Mouse (Mus musculus) heart, embryonic 11.5 days (tissue): ENCODE results near the gene Pparg. TPM values are rescaled to one million over a fixed set of nuclear protein-coding genes. Genes with fewer than 3 reads are reported as not detected.

Experiments
- ATAC-seq: fragments of 200-750 bp; cut with Nextera tagmentation; replicated peaks from 2 replicates; pipeline ENCODE4 v1.8.0; 2017; ENCODE audit warnings: moderate library complexity; ENCODE audit not compliant: insufficient number of reproducible peaks, low FRiP score, low TSS enrichment
- H3K27ac ChIP-seq: fragments of 300-500 bp; sonication (generic); 2 replicates; pipeline ENCODE4 v1.5.1; 2014; ENCODE audit warnings: mild to moderate bottlenecking, low read depth, low read length
- H3K27me3 ChIP-seq: fragments of 300-500 bp; sonication (generic); 2 replicates; pipeline ENCODE4 v1.6.1; 2014; ENCODE audit warnings: mild to moderate bottlenecking, low read length, mixed read lengths; ENCODE audit not compliant: control insufficient read depth, insufficient read depth
- H3K36me3 ChIP-seq: fragments of 300-500 bp; sonication (generic); 2 replicates; pipeline ENCODE4 v1.6.1; 2014; ENCODE audit warnings: mild to moderate bottlenecking, low read length, moderate library complexity, mixed read lengths; ENCODE audit not compliant: control insufficient read depth, insufficient read depth
- H3K4me1 ChIP-seq: fragments of 300-500 bp; sonication (generic); 2 replicates; pipeline ENCODE4 v1.6.1; 2014; ENCODE audit warnings: low read length; ENCODE audit not compliant: control insufficient read depth, insufficient read depth
- H3K4me2 ChIP-seq: fragments of 300-500 bp; sonication (generic); 2 replicates; pipeline ENCODE4 v1.6.1; 2014; ENCODE audit warnings: mild to moderate bottlenecking, moderate library complexity
- H3K4me3 ChIP-seq: fragments of 300-500 bp; sonication (generic); 2 replicates; pipeline ENCODE4 v1.5.1; 2014; ENCODE audit warnings: low read depth, low read length
- H3K9ac ChIP-seq: fragments of 300-500 bp; sonication (generic); 2 replicates; pipeline ENCODE4 v1.6.1; 2014; ENCODE audit warnings: mild to moderate bottlenecking, low read depth, low read length, moderate library complexity
- H3K9me3 ChIP-seq: fragments of 300-500 bp; sonication (generic); replicated peaks from 2 replicates; pipeline ENCODE4 v1.6.1; 2016; ENCODE audit warnings: low read length; ENCODE audit not compliant: control insufficient read depth
- WGBS: fragments of 180-500 bp; shearing (Covaris S2); extraction: QIAGEN DNeasy Blood & Tissue Kit; methylation state at CpG from one replicate; pipeline ENCODE4 v1.1.7; 2014; ENCODE audit not compliant: insufficient replicate concordance; 5-methylcytosine and 5-hydroxymethylcytosine counted together
- polyA plus RNA-seq: library from polyadenylated mRNA; unstranded; fragments of >200 nt; fragmentation: Nextera tagmentation; extraction: Ambion mirVana; gene quantifications from 2 replicates; pipeline ENCODE4 v1.2.1, GENCODE M21; 2014

Pparg gene
- polyA plus RNA-seq, 1 experiment from 2014 or later: 1.3 TPM

DNA sequence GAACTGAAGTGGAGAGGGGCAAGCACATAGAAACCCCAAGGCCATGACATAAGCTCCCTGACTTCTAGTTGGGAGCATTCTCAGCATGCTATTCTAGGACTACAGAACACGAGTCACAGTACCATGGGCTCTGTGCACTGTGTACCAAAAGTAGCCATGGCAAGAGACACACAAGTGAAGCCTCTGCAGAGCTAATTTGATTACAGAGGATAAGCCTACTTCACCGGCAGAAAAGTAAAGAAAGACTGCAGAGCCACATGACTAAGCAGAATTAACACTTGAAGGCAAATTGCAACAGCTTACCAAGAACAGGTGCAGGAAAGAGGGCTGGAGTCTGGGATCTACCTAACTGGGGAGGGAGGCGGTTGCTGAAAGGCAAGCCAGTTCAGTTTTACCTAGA is 103.9 kb downstream of the Pparg start:
- Histone ChIP-seq H3K4me2 (no peak overlapping the region), H3K9me3 (no peaks in the 10 kb centered on the region), H3K4me1 (no peaks in the 10 kb centered on the region), H3K27me3 (no peaks in the 10 kb centered on the region), H3K4me3 (no peak overlapping the region), H3K27ac (no peak overlapping the region), H3K9ac (no peak overlapping the region), H3K36me3 (no peaks in the 10 kb centered on the region)
- ATAC-seq: no peak
- 42% methylated on average over 3 of the region's 3 CpGs for WGBS

DNA sequence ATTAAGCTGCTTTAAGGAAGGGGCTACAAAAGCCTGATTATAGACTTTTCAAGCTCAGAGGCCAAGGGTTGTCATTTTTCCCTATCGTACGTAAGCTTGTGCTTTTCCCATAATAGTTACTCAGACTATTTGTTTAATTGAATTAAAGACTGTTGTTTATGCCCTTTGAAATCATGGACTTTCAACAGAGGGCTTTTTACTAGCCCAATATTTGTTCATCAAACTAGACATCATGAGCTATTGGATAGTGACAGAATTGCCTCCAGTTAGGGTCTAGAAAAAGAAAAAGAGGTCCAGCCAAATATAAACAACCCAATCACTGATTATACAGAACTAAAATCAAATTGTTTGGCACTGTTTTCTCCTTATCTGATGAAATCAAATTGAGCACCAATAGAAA is 104.7 kb downstream of the Pparg start:
- no peak for ATAC-seq
- WGBS: 85% methylated on average over 2 of the region's 2 CpGs
- no peak overlapping the region for H3K27ac ChIP-seq
- H3K4me3 ChIP-seq: no peak overlapping the region
- H3K36me3 ChIP-seq: no peaks in the 10 kb centered on the region
- no peak overlapping the region for H3K9ac ChIP-seq
- H3K4me1 ChIP-seq: no peaks in the 10 kb centered on the region
- no peaks in the 10 kb centered on the region for H3K9me3 ChIP-seq
- no peak overlapping the region for H3K4me2 ChIP-seq
- no peaks in the 10 kb centered on the region for H3K27me3 ChIP-seq

DNA sequence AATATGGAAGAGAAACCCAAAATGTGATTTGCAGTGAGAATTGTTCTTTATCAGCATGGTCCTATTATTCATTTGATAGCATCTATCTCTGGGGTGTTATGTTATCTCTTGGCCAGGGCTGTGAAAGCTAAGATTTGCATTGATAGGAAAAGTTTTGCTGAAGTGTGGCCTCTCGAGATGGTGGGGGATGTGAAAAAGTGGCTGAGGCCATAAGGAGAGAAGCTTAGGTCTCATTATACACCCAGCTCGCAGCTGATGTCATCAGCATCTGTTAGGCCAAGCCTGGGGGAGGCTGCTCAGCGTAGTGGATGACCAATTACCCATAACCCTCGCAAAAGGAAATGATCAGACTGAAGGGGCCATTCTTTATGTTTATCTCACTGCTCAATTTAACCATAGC is 105.1 kb downstream of the Pparg start:
- Histone ChIP-seq H3K36me3 (no peaks in the 10 kb centered on the region), H3K4me1 (no peaks in the 10 kb centered on the region), H3K27me3 (no peaks in the 10 kb centered on the region), H3K9ac (no peak overlapping the region), H3K4me3 (no peak overlapping the region), H3K27ac (no peak overlapping the region), H3K9me3 (no peaks in the 10 kb centered on the region), H3K4me2 (no peak overlapping the region)
- 34% methylated on average over 4 of the region's 4 CpGs for WGBS
- ATAC-seq: no peak

DNA sequence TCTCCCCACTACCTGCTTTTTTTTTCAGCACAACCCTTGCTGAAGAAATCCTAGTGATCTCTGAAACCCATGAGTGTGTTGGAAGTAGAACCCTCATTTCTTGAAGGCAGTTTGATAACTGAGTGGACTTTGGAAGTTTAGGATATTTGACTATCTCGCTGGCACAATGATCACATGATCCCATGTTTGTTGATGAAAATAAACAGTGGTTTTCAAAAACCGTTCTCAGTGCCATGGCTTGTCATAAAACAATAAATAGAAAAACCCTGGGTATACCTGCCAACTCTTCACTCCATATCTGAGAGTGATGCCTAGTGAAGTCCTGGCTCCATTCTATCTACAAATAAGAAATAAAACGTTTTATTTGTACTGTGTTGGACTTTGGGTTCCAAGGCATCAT is 105.8 kb downstream of the Pparg start:
- Histone ChIP-seq H3K9ac (no peak overlapping the region), H3K4me2 (no peak overlapping the region), H3K27ac (no peak overlapping the region), H3K27me3 (no peaks in the 10 kb centered on the region), H3K36me3 (no peaks in the 10 kb centered on the region), H3K9me3 (no peaks in the 10 kb centered on the region), H3K4me1 (no peaks in the 10 kb centered on the region), H3K4me3 (no peak overlapping the region)
- WGBS: 51% methylated on average over 3 of the region's 3 CpGs
- no peak for ATAC-seq

DNA sequence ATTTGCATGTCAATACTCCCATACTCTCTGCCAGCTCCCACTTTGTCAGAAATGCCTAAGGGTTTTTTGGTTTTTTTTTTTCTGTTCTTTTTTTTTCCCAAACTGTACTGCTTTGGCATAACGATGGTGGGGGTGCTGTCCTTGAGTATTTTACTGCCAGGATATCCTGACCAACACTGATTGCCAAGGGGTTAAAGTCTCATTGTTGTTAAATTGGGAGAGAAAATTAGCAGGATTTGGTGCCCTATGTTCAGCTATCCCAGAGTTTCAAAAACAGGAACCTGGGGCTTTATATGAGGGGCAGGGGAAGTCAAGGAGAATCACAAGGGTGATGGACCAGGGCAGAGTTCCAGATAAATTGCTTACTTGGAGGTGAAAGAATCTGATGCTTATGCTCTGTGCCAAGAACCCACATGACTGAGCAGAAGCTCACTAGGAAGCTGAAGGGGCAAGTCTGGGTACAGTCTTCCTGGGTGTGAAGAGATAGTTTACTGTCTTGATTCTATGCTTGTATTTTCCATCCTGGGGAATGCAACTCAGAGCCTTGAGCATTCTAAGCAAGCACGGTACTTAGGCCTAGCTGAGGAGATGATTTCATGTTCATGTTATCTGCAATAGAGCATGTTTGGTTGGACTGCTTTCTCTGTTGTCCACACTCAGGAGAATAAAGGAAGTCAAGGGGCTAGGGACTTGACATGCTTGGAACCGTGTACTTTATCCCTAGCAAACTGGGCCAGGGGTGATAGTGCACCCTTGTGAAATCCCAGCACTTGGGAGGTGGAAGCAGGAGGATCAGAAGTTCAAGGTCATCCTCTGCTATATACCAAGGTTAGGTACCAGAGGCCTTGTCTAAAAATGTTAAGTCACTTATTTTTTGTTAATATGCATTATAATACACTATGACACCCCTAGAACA is 109.2 kb downstream of the Pparg start:
- Histone ChIP-seq H3K4me3 (no peak overlapping the region), H3K9ac (no peak overlapping the region), H3K36me3 (no peaks in the 10 kb centered on the region), H3K4me1 (no peaks in the 10 kb centered on the region), H3K27me3 (no peaks in the 10 kb centered on the region), H3K4me2 (no peak overlapping the region), H3K27ac (no peak overlapping the region), H3K9me3 (no peaks in the 10 kb centered on the region)
- whole genome bisulfite sequencing: 55% methylated on average over 3 of the region's 3 CpGs
- ATAC-seq: no peak

DNA sequence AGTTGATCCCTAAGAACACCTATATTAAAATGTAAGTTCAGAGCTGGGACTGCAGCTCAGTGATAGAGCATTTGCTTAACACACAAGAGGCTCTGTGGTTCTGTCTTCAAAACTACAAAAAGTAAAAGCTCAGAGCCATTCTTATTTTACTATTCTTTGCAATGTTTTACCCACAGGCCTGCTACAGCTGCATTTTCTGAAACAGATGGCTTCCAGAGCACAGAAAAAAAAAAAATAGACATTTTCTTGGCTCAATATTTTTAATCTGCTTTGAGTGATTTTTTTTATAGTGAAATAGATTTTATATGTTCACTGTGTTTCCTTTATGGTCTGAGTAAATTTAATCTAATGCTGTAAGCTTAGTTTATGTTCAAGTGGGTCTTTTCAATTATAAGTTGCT is 111.2 kb downstream of the Pparg start:
- Histone ChIP-seq H3K4me2 (no peak overlapping the region), H3K9ac (no peak overlapping the region), H3K9me3 (no peaks in the 10 kb centered on the region), H3K27ac (no peak overlapping the region), H3K4me3 (no peak overlapping the region), H3K27me3 (no peaks in the 10 kb centered on the region), H3K36me3 (no peaks in the 10 kb centered on the region), H3K4me1 (peaks cover 3% of the 10 kb centered on the region; the same call in 1 of the 2 replicates)
- ATAC-seq: no peak

DNA sequence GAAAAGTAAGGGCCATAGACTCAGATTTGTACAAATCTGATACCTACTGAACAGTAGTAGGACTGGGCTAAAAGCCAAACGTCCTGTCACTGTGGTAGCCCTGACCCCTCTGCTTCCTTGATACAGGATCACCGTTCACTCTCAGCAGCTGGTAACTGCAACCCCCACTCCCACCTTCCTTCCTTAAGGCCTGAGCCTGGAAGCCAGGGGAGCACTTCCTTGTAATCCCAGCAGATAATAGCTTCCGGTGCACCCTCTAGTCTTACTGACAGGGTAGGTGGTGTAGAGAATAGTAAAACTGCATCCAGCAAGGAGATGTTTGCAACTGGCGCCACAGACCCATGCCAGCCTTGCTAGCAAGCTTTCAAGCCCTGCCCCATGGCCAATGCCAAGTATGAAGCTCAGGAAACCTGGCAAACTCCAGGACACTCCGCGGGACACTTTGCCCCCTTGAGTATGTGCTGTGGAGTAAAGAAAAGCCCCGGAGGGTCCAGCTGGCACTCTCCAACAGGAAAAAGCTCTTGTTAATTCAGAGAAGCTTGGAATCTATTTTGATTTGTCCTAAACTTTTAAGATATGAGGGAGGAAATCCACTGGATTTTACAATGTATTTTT is 116.4 kb downstream of the Pparg start:
- 44% methylated on average over 7 of the region's 7 CpGs for WGBS
- Histone ChIP-seq H3K27me3 (peaks cover 4% of the 10 kb centered on the region; the same call in 1 of the 2 replicates), H3K9me3 (no peaks in the 10 kb centered on the region), H3K4me1 (peaks cover 32% of the 10 kb centered on the region), H3K4me2 (no peak overlapping the region), H3K27ac (no peak overlapping the region), H3K9ac (no peak overlapping the region), H3K4me3 (no peak overlapping the region), H3K36me3 (no peaks in the 10 kb centered on the region)
- ATAC-seq: no peak; the same call in 1 of the 2 replicates

DNA sequence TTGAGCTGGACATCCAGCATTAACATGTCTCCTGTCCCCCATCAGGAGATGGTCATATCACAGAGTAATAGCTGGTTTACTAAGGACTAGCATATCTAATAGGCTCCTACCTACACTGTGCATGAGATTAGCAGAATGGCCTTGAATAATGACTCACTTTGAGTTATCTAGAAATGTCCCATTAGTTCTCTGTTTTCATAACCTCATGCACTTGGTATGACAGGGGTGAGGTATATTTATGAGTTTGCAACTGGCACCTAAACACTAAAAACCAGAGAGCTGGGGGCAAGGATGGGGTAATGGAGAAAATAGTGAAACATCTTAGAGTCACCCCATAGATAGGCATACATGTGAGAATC is 119.2 kb downstream of the Pparg start:
- peak overlapping the region; percentile 80 for H3K27ac ChIP-seq
- no peak overlapping the region for H3K4me3 ChIP-seq
- peak overlapping the region; percentile 31; the same call in 1 of the 2 replicates for H3K4me2 ChIP-seq
- no peak for ATAC-seq
- no peaks in the 10 kb centered on the region for H3K36me3 ChIP-seq
- H3K9ac ChIP-seq: no peak overlapping the region
- H3K9me3 ChIP-seq: no peaks in the 10 kb centered on the region
- peaks cover 32% of the 10 kb centered on the region for H3K4me1 ChIP-seq
- peaks cover 5% of the 10 kb centered on the region; the same call in 1 of the 2 replicates for H3K27me3 ChIP-seq
